Mouse (Mus musculus) embryonic facial prominence, embryonic 13.5 days (tissue): ENCODE data around the gene Ncoa1. TPM values are rescaled to one million over a fixed set of nuclear protein-coding genes. Genes with fewer than 3 reads are reported as not detected.

Experiments
- ATAC-seq: fragments of 200-750 bp; cut with Nextera tagmentation; 2 replicates; pipeline ENCODE4 v1.8.0; 2017; ENCODE audit warnings: low read depth; ENCODE audit not compliant: insufficient number of reproducible peaks, insufficient read depth, low FRiP score, low TSS enrichment
- H3K27ac ChIP-seq: fragments of 300-500 bp; sonication (generic); 2 replicates; pipeline ENCODE4 v1.5.1; 2015; ENCODE audit warnings: moderate library complexity, mild to moderate bottlenecking, inconsistent platforms
- H3K27me3 ChIP-seq: fragments of 300-500 bp; sonication (generic); 2 replicates; pipeline ENCODE4 v1.6.1; 2015; ENCODE audit warnings: mild to moderate bottlenecking, inconsistent platforms
- H3K36me3 ChIP-seq: fragments of 300-500 bp; sonication (generic); 2 replicates; pipeline ENCODE4 v1.6.1; 2015; ENCODE audit warnings: mild to moderate bottlenecking, inconsistent platforms
- H3K4me1 ChIP-seq: fragments of 300-500 bp; sonication (generic); 2 replicates; pipeline ENCODE4 v1.6.1; 2015; ENCODE audit warnings: inconsistent platforms
- H3K4me2 ChIP-seq: fragments of 300-500 bp; sonication (generic); 2 replicates; pipeline ENCODE4 v1.6.1; 2015; ENCODE audit warnings: moderate library complexity, mild to moderate bottlenecking, inconsistent platforms
- H3K4me3 ChIP-seq: fragments of 300-500 bp; sonication (generic); 2 replicates; pipeline ENCODE4 v1.5.1; 2015; ENCODE audit warnings: mild to moderate bottlenecking, inconsistent platforms
- H3K9ac ChIP-seq: fragments of 300-500 bp; sonication (generic); 2 replicates; pipeline ENCODE4 v1.6.1; 2015; ENCODE audit warnings: mild to moderate bottlenecking, inconsistent platforms
- H3K9me3 ChIP-seq: fragments of 300-500 bp; sonication (generic); 2 replicates; pipeline ENCODE4 v1.6.1; 2016; ENCODE audit warnings: inconsistent platforms
- WGBS: fragments of 180-500 bp; shearing (Covaris S2); methylation state at CpG from one replicate; pipeline ENCODE4 v1.1.7; 2015; ENCODE audit warnings: mixed read lengths; 5-methylcytosine and 5-hydroxymethylcytosine counted together
- polyA plus RNA-seq: library from polyadenylated mRNA; unstranded; fragments of >200 nt; fragmentation: Nextera tagmentation; extraction: Ambion mirVana; gene quantifications from 2 replicates; pipeline ENCODE4 v1.2.1, GENCODE M21; 2015

Gene Ncoa1
- polyA plus RNA-seq, 1 experiment from 2014 or later = 9.5 TPM

DNA sequence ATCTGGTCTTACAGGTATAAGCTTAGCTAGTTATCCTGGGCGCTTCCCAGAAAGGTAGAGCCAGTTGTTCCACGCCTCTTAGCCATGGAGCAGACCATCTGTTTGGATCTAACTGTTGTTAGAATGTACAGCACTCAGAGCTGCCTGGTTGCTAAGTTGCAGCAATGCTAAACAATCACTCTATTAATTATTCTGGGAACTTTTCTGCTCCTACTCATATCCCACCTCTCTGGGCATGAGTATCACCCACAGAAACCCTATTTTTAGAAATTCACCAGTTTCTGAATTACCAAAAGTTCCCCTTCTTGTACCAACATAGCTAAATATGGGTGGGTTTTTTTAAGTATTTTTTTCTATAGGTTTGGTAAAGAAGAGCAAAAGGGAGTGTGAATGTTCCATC is 43.4 kb downstream of the Ncoa1 start:
- H3K36me3 ChIP-seq = no peaks in the 10 kb centered on the region
- ATAC-seq = no peak
- H3K4me1 ChIP-seq = peaks cover 2% of the 10 kb centered on the region
- 80% methylated on average over 2 of the region's 2 CpGs for WGBS
- no peak overlapping the region for H3K27ac ChIP-seq
- no peak overlapping the region for H3K4me3 ChIP-seq
- no peaks in the 10 kb centered on the region for H3K27me3 ChIP-seq
- no peak overlapping the region for H3K4me2 ChIP-seq
- H3K9ac ChIP-seq = no peak overlapping the region
- H3K9me3 ChIP-seq = no peaks in the 10 kb centered on the region

DNA sequence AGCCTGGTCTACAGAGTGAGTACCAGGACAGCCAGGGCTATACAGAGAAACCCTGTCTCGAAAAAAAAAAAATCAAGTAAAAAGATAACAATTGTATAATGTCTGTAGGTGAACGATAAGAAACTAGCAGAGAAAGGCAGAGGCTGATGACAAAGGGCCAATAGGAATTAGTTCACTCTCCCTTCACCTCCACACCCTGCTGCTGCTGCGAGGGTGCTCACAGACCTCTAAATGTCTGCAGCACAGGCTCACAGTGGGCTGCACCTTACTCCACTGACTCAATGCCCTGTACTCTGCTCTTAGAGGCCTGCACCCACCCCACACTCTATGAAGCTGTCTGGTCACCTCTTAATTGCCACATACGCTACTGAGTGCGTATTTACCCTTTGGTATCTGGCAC is 45.0 kb downstream of the Ncoa1 start:
- H3K4me2 ChIP-seq = no peak overlapping the region
- H3K9ac ChIP-seq = no peak overlapping the region
- no peak overlapping the region for H3K27ac ChIP-seq
- ATAC-seq = no peak
- WGBS = 88% methylated on average over 5 of the region's 5 CpGs
- H3K4me3 ChIP-seq = no peak overlapping the region
- H3K4me1 ChIP-seq = peaks cover 2% of the 10 kb centered on the region
- H3K27me3 ChIP-seq = no peaks in the 10 kb centered on the region
- H3K36me3 ChIP-seq = no peaks in the 10 kb centered on the region
- no peaks in the 10 kb centered on the region for H3K9me3 ChIP-seq

DNA sequence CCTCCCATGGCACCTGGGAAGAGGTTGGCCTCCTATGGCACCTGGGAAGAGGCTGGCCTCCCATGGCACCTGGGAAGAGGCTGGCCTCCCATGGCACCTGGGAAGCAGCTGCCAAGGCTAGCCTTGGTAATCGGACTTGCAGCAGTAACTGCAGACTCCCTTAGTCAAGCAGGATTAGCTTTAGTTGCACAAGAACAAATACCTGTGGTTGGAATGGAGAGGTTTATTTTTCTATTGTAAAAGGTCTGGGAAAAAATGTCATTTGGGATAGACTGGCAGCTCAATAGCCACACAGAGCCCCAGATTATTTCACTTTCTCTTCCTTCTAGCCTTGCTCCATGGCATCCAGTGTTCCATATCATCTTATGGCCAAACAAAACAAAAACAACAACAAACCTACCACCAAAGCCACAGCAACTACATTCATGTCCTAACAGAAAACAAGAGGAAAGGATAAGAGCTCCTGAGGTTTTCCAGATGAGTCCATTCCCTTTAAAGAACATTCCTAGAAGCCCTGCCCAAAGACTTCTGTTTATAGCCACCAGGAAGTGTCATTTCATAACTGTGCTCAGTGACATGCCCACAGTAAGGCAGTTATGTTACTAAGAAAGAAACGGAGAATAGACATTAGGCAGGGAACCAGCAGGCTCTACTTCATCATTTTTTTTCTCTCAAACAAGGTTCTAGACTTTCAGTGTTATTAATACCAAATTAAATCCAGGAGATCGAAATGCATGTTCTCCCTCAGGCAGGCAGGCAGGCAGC is 46.7 kb downstream of the Ncoa1 start:
- Histone ChIP-seq H3K9ac (no peak overlapping the region), H3K4me1 (peaks cover 2% of the 10 kb centered on the region), H3K36me3 (no peaks in the 10 kb centered on the region), H3K27me3 (no peaks in the 10 kb centered on the region), H3K27ac (no peak overlapping the region), H3K9me3 (no peaks in the 10 kb centered on the region), H3K4me2 (no peak overlapping the region), H3K4me3 (no peak overlapping the region)
- 48% methylated on average over 3 of the region's 3 CpGs for WGBS
- ATAC-seq = no peak

DNA sequence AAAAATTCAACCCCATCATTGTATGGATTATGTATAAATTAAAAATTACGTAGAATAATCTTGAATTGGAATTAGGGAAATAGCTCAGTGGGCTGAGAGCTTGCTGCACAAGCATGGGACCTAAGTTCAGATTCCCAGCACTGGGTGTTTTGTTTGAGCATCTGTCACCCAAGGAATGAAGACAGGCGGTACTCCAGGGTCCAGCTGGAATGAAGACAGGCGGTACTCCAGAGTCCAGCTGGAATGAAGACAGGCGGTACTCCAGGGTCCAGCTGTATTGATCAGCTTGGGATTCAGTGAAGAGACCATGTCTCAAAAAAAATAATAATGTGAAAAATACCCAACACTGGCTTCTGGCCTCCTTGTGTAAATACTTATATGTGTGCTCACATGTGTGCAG is 58.2 kb downstream of the Ncoa1 start:
- Histone ChIP-seq H3K4me1 (no peaks in the 10 kb centered on the region), H3K27ac (no peak overlapping the region), H3K27me3 (no peaks in the 10 kb centered on the region), H3K9me3 (no peaks in the 10 kb centered on the region), H3K36me3 (no peaks in the 10 kb centered on the region), H3K4me3 (no peak overlapping the region), H3K4me2 (no peak overlapping the region), H3K9ac (no peak overlapping the region)
- WGBS = 91% methylated on average over 4 of the region's 4 CpGs
- ATAC-seq = no peak

DNA sequence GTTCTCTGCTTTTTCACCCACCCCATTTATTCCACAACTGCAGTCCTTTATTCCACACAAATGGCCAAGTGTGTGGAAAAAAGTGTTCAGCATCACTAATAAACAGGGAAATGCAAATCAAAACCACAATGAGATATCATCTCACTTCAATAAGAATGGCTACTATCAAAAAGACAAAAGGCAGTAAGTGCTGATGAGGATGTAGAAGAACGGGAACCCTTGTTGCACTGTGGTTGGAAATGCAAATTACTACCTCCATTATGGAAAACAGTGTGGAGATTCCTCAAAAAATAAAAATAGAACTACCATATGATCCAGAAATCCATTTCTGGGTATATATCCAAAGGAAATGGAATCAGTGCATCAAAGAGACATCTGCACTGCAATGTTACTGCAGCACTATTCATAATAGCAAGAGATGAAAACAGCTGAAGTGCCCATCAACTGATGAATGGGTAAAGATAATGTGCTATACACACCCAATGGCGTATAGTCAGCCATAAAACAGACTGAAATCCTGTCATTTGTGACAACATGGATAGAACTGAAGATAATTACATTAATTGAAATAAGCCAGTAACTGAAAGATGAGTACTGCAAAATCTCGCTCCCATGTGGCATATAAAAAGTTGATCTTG is 59.2 kb downstream of the Ncoa1 start:
- H3K9ac ChIP-seq = no peak overlapping the region
- no peak overlapping the region for H3K27ac ChIP-seq
- H3K4me1 ChIP-seq = no peaks in the 10 kb centered on the region
- H3K4me3 ChIP-seq = no peak overlapping the region
- no peaks in the 10 kb centered on the region for H3K9me3 ChIP-seq
- H3K36me3 ChIP-seq = no peaks in the 10 kb centered on the region
- no peak overlapping the region for H3K4me2 ChIP-seq
- WGBS = 77% methylated on average over 3 of the region's 3 CpGs
- no peak for ATAC-seq
- no peaks in the 10 kb centered on the region for H3K27me3 ChIP-seq

DNA sequence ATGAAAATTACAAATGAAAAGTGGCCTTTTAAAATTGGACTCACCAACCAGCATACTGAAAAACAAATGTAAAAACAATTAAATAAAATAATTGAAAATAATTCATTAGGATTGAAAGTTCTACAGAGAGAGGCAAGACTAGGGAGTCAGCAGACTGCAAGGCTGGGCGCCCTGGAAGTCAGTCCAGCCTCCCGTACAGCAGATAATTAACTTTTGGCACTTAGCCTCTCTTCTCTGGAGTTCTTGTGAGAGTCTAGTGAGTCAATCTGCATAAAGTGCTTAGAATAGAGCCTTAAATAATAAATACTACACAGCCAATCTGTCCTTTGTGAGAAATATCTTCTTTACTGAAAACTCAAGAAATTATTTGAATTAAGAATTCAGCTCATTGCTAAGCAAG is 69.9 kb downstream of the Ncoa1 start:
- Histone ChIP-seq H3K27ac (no peak overlapping the region), H3K27me3 (no peaks in the 10 kb centered on the region), H3K4me2 (no peak overlapping the region), H3K36me3 (no peaks in the 10 kb centered on the region), H3K4me3 (no peak overlapping the region), H3K4me1 (no peaks in the 10 kb centered on the region), H3K9me3 (no peaks in the 10 kb centered on the region), H3K9ac (no peak overlapping the region)
- 74% methylated on average over 2 of the region's 2 CpGs for WGBS
- no peak for ATAC-seq

DNA sequence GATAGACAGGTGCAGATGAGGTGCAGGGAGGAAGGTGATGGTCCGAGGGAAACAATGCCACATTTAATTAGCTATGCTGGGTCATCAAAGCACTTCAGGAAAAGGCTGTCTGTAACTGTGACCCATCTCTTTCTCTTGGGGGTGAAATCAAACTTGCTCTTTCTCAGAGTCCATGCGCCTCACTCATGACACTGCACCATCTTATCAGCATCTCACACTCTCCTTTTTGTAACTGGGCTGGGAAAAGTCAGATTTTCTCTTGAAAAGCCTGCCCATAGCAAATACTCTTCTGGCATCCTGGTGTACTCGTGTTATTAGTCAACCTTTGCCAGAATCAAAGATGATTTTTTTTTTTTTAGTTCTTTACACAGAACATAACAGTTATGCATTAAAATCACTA is 70.8 kb downstream of the Ncoa1 start:
- H3K36me3 ChIP-seq = no peaks in the 10 kb centered on the region
- H3K9me3 ChIP-seq = no peaks in the 10 kb centered on the region
- H3K4me2 ChIP-seq = no peak overlapping the region
- no peaks in the 10 kb centered on the region for H3K27me3 ChIP-seq
- no peak overlapping the region for H3K27ac ChIP-seq
- WGBS = 75% methylated on average over 3 of the region's 3 CpGs
- no peak for ATAC-seq
- H3K4me1 ChIP-seq = no peaks in the 10 kb centered on the region
- no peak overlapping the region for H3K4me3 ChIP-seq
- H3K9ac ChIP-seq = no peak overlapping the region

DNA sequence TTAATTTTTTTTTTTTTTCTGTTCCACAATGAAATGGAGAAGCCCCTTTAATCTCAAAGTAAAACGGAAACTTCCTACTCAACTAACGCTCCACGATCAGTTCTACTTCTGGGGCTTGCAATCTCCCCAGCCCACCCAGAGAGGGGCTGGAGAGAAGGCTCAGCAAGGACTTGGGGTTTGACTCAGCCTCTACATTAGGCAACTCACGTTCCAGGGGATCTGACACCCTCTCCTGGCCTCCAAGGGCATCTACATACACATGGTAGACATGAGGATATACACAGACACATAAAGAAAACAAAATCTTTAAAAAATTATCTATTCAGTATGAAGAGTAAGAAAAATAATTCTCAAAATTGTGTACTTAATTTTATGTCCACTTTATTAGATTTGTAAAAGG is 73.8 kb downstream of the Ncoa1 start:
- Histone ChIP-seq H3K4me3 (no peak overlapping the region), H3K4me2 (no peak overlapping the region), H3K27me3 (no peaks in the 10 kb centered on the region), H3K9ac (no peak overlapping the region), H3K9me3 (no peaks in the 10 kb centered on the region), H3K36me3 (no peaks in the 10 kb centered on the region), H3K27ac (no peak overlapping the region), H3K4me1 (no peaks in the 10 kb centered on the region)
- WGBS = 57% methylated on average over 4 of the region's 4 CpGs
- no peak for ATAC-seq

DNA sequence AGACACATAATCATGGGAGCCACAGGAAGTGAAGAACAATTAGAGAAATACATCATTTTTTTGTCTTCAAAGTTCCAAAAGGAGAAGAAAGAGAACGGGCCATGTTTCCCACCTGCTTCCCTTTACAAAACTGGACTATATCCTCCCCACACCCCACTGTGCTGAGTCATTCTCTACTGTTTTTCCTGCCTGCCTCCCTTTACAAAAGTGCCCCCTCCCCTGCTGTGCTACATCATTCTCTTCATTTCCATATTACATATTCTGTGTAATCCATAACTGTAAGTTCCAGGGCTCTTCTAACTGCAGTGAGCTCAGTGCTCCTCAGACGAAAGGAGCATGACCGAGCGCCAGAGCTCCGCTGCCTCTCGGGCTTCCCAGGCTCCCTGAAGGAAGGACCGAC is 80.8 kb downstream of the Ncoa1 start:
- no peak for ATAC-seq
- no peaks in the 10 kb centered on the region for H3K27me3 ChIP-seq
- no peak overlapping the region for H3K4me2 ChIP-seq
- H3K36me3 ChIP-seq = no peaks in the 10 kb centered on the region
- H3K4me3 ChIP-seq = no peak overlapping the region
- no peaks in the 10 kb centered on the region for H3K9me3 ChIP-seq
- H3K9ac ChIP-seq = no peak overlapping the region
- 67% methylated on average over 7 of the region's 7 CpGs for WGBS
- no peak overlapping the region for H3K27ac ChIP-seq
- peaks cover 5% of the 10 kb centered on the region for H3K4me1 ChIP-seq

DNA sequence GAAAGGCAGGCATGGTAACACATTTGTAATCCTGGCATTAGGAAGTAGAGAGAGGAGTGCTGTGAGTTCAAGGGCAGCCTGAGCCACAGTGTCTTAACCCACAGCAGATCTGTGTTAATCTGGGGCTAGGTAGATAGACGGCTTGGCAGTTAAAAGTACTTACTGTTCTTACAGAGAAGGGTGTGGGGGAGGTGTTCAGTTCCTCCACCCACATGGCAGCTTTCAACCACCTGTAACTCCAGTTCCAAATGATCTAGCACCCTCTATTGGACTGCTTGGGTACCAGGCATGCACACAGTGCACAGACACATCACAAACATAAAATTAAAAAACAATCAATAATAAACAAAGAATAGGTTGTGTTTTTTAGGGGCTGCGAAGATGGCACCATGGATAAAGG is 84.4 kb downstream of the Ncoa1 start:
- whole genome bisulfite sequencing = 60% methylated on average over 2 of the region's 2 CpGs
- no peaks in the 10 kb centered on the region for H3K36me3 ChIP-seq
- H3K27me3 ChIP-seq = no peaks in the 10 kb centered on the region
- H3K4me2 ChIP-seq = no peak overlapping the region
- H3K27ac ChIP-seq = no peak overlapping the region
- no peak overlapping the region for H3K4me3 ChIP-seq
- no peak overlapping the region for H3K9ac ChIP-seq
- no peak for ATAC-seq
- H3K4me1 ChIP-seq = peaks cover 7% of the 10 kb centered on the region
- no peaks in the 10 kb centered on the region for H3K9me3 ChIP-seq

DNA sequence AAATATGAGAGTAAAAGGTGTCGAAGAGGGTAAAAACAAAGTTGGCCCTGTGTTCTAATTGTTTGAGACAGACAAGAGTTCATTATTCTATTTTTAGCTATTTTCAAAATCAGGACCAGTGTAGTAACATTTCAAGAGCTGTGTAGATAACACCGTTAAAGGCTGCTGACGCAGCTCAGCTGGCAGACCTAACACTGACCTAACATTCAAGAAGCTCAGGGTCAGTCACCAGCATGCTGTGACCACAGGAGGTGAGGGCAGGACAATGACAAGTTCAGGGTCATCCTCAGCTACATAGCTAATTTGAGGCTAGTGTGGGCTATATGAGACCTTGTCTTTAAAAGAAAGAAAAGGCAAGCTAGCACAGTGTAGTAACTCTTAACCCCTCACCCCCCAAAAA is 84.9 kb downstream of the Ncoa1 start:
- 85% methylated on average over 3 of the region's 3 CpGs for WGBS
- Histone ChIP-seq H3K4me1 (peaks cover 7% of the 10 kb centered on the region), H3K27ac (no peak overlapping the region), H3K36me3 (no peaks in the 10 kb centered on the region), H3K27me3 (no peaks in the 10 kb centered on the region), H3K4me2 (no peak overlapping the region), H3K4me3 (no peak overlapping the region), H3K9ac (no peak overlapping the region), H3K9me3 (no peaks in the 10 kb centered on the region)
- ATAC-seq = no peak

DNA sequence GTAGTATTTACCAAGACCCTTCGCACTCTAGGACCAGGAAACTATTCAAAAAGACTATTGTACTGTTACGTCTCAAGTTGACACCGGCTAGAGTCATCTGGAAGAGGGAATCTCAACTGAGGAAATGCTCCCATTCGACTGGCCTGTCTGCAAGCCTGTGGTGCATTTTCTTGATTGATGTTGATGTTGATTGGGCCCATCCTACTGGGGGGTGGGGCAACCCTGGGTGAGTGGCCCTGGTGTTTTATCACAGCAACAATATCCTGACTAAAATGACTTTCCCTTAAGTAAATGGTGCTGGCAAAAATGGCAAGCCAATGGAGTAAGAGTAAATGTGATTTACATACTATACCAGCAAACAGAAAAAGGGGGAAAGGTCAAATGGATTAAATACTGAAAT is 85.7 kb downstream of the Ncoa1 start:
- no peak overlapping the region for H3K27ac ChIP-seq
- no peak overlapping the region for H3K4me3 ChIP-seq
- H3K27me3 ChIP-seq = no peaks in the 10 kb centered on the region
- H3K4me1 ChIP-seq = peaks cover 9% of the 10 kb centered on the region
- WGBS = 50% methylated on average over 4 of the region's 4 CpGs
- no peak overlapping the region for H3K9ac ChIP-seq
- no peaks in the 10 kb centered on the region for H3K36me3 ChIP-seq
- ATAC-seq = no peak
- no peak overlapping the region for H3K4me2 ChIP-seq
- no peaks in the 10 kb centered on the region for H3K9me3 ChIP-seq
